In genomic region chr12:56807483-56807882, GRCm38 (mm10) we compare ENCODE assay signal across 26 mouse cellular contexts.
A peak's percentile ranks its signal among the peaks of the same experiment; 100 is the strongest.
DNase-seq lines count a peak whose midpoint lies in the region; ATAC-seq and TF ChIP-seq lines count a peak whose summit lies in the region.
"Had no signal": no experiment of that assay in that cellular context is flagged by ENCODE, and none has a peak within 500 bp of the region (broad histone marks: within the 10 kb centered on the region; RNA-seq: fewer than 3 reads in every experiment).

No protein-coding gene starts in this region.

- no peak for ATAC-seq in forebrain, embryonic 14.5 days
- ATAC-seq in lung, embryonic 14.5 days (ENCODE audit: insufficient read depth), result 0 out of 2 replicates have a peak, but pooled peaks have one; percentile 51
- ATAC-seq: CD4-positive, CD25-positive, alpha-beta regulatory T cell, adult 4 months; hindbrain, postnatal 0 days; inflammation-experienced regulatory T-cells, adult 6 months; intestine, embryonic 16.5 days had no signal

- H3K27ac ChIP-seq in forebrain, embryonic 14.5 days (ENCODE audit: low read depth, low read length), result no peak overlapping the region
- H3K27ac ChIP-seq in forebrain, embryonic 10.5 days, result no peak overlapping the region
- H3K27ac ChIP-seq in lung, embryonic 14.5 days (ENCODE audit: low read depth), result no peak overlapping the region
- H3K27ac ChIP-seq: embryonic facial prominence, embryonic 15.5 days; heart, adult 2 months; heart, embryonic 10.5 days; heart, embryonic 13.5 days; hindbrain, embryonic 14.5 days; hindbrain, postnatal 0 days had no signal

- no peak for TF ChIP-seq CTCF in lung, embryonic 14.5 days (IDR thresholded peaks at IDR 0.05; ENCODE audit: low read depth)

- H3K4me1 ChIP-seq in forebrain, embryonic 14.5 days (ENCODE audit: control insufficient read depth, insufficient read depth, low read length), result no peaks in the 10 kb centered on the region
- H3K4me1 ChIP-seq in forebrain, embryonic 10.5 days, result peaks cover 7% of the 10 kb centered on the region
- H3K4me1 ChIP-seq in lung, embryonic 14.5 days (ENCODE audit: insufficient read depth), result no peaks in the 10 kb centered on the region
- H3K4me1 ChIP-seq: embryonic facial prominence, embryonic 15.5 days; heart, embryonic 10.5 days; heart, embryonic 13.5 days had no signal

- no peaks in the 10 kb centered on the region for H3K27me3 ChIP-seq in forebrain, embryonic 14.5 days (replicated peaks; ENCODE audit: control insufficient read depth, insufficient read depth, low read length)
- H3K27me3 ChIP-seq in forebrain, embryonic 10.5 days (ENCODE audit: poor library complexity, severe bottlenecking), result no peaks in the 10 kb centered on the region
- no peaks in the 10 kb centered on the region for H3K27me3 ChIP-seq in lung, embryonic 14.5 days (ENCODE audit: insufficient read depth, low read length)
- H3K27me3 ChIP-seq: embryonic facial prominence, embryonic 15.5 days; heart, embryonic 13.5 days had no signal

- no peak overlapping the region for H3K4me3 ChIP-seq in forebrain, embryonic 14.5 days (ENCODE audit: low read depth, low read length)
- no peak overlapping the region for H3K4me3 ChIP-seq in forebrain, embryonic 10.5 days
- H3K4me3 ChIP-seq in lung, embryonic 14.5 days (ENCODE audit: low read depth, low read length), result no peak overlapping the region
- H3K4me3 ChIP-seq: embryonic facial prominence, embryonic 15.5 days; heart, adult 2 months; heart, embryonic 10.5 days; heart, embryonic 13.5 days had no signal

- H3K36me3 ChIP-seq in forebrain, embryonic 14.5 days (ENCODE audit: control insufficient read depth, insufficient read depth, low read length), result no peaks in the 10 kb centered on the region
- no peaks in the 10 kb centered on the region for H3K36me3 ChIP-seq in forebrain, embryonic 10.5 days (replicated peaks)
- no peaks in the 10 kb centered on the region for H3K36me3 ChIP-seq in lung, embryonic 14.5 days (ENCODE audit: insufficient read depth)
- H3K36me3 ChIP-seq: embryonic facial prominence, embryonic 15.5 days; heart, embryonic 10.5 days; heart, embryonic 13.5 days had no signal

- no peaks in the 10 kb centered on the region for H3K9me3 ChIP-seq in forebrain, embryonic 14.5 days (replicated peaks; ENCODE audit: control insufficient read depth, low read length)
- H3K9me3 ChIP-seq in forebrain, embryonic 10.5 days, result no peaks in the 10 kb centered on the region
- no peaks in the 10 kb centered on the region for H3K9me3 ChIP-seq in lung, embryonic 14.5 days (ENCODE audit: low read depth, low read length)
- H3K9me3 ChIP-seq: embryonic facial prominence, embryonic 15.5 days; heart, embryonic 10.5 days; heart, embryonic 13.5 days had no signal

- DNase-seq in forebrain, embryonic 14.5 days (ENCODE audit: low spot score), result peak; percentile 27
- no peak for DNase-seq in forebrain, embryonic 10.5 days (ENCODE audit: extremely low spot score, low spot score)
- DNase-seq in lung, embryonic 14.5 days, result peak; percentile 36
- no peak for DNase-seq in lung, postnatal 25 days (ENCODE audit: low spot score)
- peak; percentile 36 for DNase-seq in retina, postnatal 1 day
- DNase-seq in retina, embryonic 14.5 days (ENCODE audit: low spot score), result no peak
- DNase-seq: adrenal gland, adult 2 months; adrenal gland, postnatal 14 days; cerebellum, adult 11-12 months; cerebellum, adult 8-10 months; cerebellum, postnatal 10 days; cerebellum, postnatal 36 days; embryo, embryonic 11 days; gastrocnemius, postnatal 10 days; gastrocnemius, postnatal 36 days; heart, adult 2 months; heart, postnatal 14 days; heart, postnatal 4 days had no signal

- no peak overlapping the region for H3K4me2 ChIP-seq in forebrain, embryonic 14.5 days (ENCODE audit: low read length)
- H3K4me2 ChIP-seq in lung, embryonic 14.5 days, result no peak overlapping the region
- H3K4me2 ChIP-seq: embryonic facial prominence, embryonic 15.5 days; heart, embryonic 13.5 days; hindbrain, embryonic 14.5 days had no signal

- no peak overlapping the region for H3K9ac ChIP-seq in forebrain, embryonic 14.5 days (ENCODE audit: low read length)
- H3K9ac ChIP-seq in lung, embryonic 14.5 days, result no peak overlapping the region
- H3K9ac ChIP-seq: embryonic facial prominence, embryonic 15.5 days; heart, embryonic 13.5 days; hindbrain, embryonic 14.5 days had no signal

- 59% methylated on average over 2 of the region's 2 CpGs for WGBS in forebrain, embryonic 14.5 days
- WGBS in forebrain, embryonic 10.5 days, result 84% methylated on average over 2 of the region's 2 CpGs
- WGBS in lung, embryonic 14.5 days, result 32% methylated on average over 2 of the region's 2 CpGs

Comparison
In these comparisons a context has a peak if more than half of its experiments do, and no peak if none do; other contexts are left out.
1. DNase-seq: peak in forebrain, embryonic 14.5 days (single experiment), lung, embryonic 14.5 days (single experiment) and retina, postnatal 1 day (single experiment); none in forebrain, embryonic 10.5 days (single experiment), lung, postnatal 25 days (single experiment) and retina, embryonic 14.5 days (single experiment).